Mouse (Mus musculus): Measurements from ENCODE around the gene Ptchd4.

DNA sequence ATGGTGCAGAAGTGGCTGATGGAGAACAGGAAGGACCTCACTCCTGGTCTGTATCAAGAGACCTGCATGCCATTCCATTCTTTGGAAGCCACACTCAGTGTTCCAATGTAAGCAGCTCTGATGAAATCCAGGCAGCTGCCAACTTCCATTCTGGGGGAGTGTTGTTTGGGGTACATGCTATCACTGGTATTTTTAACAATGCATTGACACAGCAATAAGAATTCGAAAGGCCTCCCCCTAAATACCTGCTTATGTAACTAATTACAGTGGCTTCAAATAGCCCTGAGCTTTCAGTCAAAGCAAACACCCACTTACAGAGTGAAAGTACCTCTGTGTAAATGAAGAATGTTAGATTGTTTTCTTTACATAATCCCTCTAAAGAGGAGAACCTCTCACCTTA is 42.7 kb downstream of the Ptchd4 start:
- TF ChIP-seq CTCF (IDR thresholded peaks at IDR 0.05; ENCODE audit: low read depth) (no peak), EP300 (IDR thresholded peaks at IDR 0.05; ENCODE audit: low read depth) (no peak)
